Mouse (Mus musculus) kidney, adult 18-20 months (tissue): ENCODE measurements around the gene Zpbp2.

Source experiments
- DNase-seq: peaks from one replicate; pipeline ENCODE4 v3.0.0; 2021

The Zpbp2 gene

GRCm38 (mm10) chr11:98560942-98561341 lies 10.0 kb downstream of the Zpbp2 start:
- no peak for DNase-seq

DNA sequence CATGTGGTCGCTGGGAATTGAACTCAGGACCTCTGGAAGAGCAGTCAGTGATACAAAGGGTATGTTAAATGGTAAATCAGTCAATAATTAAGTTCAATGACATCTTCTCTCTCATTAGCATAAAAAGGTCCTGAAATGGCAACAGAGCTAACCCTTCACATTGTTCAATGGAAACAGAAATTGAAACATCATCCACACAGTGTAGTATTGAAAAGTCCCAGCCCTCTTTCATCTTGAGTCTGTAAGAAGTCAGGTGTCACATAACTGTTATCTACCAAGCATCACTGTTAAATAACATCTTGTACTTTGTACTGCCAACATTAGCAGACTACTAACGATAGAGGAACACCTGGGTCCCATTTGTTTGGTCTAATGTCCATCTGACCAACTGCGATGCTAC lies 12.1 kb downstream of the Zpbp2 start:
- no peak for DNase-seq

DNA sequence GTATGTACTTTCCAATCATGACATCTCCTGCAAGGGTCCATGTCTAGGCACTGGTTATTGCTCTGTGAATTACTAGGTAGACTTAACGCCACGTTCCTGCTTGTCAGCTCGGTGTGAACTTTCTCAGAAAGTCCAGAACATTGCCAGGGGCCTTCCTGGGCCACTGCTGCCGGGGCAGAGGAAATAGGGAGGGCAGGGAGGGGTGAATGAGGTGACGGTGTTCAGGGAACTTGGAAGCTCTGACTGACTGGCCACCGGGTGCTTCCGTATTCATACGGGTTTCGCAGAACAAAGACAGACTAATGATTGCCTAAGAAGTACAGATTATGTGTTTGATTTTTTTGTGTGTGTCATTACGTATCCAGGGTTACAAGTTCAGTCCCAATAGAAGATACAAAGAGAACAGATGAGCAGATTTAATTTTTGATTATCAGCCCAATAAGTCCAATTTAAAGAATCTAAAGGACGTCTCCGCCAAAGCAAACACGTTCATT lies 13.1 kb downstream of the Zpbp2 start:
- no peak for DNase-seq

DNA sequence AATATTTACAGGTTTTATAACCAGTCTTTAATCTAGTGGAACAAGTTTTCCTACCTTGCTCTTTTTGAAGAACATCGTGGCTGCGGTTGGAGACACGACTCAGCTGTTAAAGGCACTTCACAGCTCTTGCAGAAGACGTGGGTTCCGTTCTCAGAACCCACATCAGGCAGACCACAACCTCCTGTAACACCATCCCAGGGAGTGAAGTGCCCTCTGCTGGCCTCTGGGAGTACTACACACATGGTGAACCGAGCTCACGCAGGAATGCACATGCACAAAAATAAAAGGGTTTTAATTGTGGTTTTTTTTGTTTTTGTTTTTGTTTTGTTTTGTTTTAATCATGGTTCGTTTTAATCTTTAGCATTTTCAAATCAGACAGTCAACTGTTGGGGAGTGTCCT lies 17.4 kb downstream of the Zpbp2 start:
- no peak for DNase-seq

DNA sequence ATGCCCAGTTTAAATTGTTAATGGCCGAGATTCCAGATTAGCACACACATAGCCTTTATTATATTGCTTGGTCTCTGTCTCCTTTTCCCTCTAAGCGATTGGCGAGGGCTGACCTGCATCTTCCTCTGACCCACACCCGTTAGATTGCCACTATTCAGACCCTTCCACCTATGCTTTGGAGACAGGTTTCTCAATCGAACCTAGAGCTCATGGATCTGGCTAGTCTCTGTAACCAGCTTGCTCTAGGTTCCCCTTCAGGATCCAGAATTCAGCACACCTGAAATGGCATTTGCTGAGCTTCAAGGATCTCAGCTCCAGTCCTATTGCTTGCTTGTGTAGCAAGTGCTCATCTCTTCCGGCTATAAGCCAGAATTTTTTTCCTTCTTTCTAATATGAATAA lies 18.6 kb downstream of the Zpbp2 start:
- no peak for DNase-seq

- no peak for DNase-seq
These were observed 26.9 kb downstream of the Zpbp2 start for GRCm38 (mm10) chr11:98577776-98578175.

DNA sequence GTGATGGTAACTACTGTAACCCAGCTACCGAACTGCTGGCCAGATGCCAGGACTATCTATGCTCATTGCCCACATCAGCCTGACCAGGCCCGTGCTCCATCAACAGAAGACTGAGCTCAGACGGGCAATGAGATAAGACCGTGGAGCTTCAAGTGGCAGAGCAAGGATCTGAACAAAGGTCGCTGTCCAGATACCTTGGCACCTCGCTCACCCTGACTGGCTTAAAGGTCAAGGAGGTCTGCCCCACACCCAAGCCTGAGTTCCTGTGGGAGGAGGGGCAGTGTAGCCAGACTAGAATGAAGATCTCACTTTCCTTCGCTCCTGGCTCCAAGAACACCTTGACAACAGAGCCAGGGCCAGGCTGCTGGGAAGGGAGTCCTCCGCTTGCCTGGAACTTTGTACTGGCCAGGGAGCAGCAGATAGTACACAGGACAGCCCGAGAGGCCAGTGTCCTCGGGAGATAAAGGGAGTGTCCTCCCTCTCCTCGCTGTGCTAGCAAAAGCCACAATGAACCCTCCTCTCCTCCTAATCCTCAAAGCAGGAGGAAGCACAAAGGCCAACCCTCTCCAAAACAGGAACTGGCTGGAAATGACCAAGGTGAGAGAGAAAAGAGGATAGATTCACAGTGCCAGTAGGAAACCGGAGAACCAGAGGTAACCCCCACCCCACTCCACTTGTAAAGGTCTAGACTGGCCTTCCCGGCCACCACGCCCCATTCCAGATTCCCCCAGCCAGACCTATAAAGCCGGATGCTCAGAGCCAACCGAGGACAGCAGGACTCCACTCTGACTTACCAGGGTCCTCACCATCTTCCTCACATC lies 29.6 kb downstream of the Zpbp2 start:
- no peak for DNase-seq

GRCm38 (mm10) chr11:98581286-98582029 lies 30.6 kb downstream of the Zpbp2 start:
- DNase-seq = no peak

DNA sequence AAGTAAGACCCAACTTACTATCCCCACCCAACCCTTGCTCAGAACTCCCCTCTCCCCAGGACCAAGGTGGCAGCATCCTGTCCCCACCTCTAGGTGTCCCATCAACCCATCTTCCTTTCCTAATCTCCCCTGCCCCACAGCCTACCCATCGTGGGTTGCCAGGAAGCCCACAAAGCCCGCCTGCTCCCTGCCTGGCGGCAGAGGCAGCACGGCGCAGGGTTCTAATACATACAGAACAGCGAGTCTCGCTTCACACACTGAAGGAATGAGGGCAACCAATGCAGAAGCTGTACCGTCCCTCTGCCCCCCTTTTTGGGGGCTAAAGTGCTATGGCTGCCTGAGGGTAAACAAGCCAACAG lies 31.1 kb downstream of the Zpbp2 start:
- no peak for DNase-seq

GRCm38 (mm10) chr11:98582551-98583264 lies 31.8 kb downstream of the Zpbp2 start:
- no peak for DNase-seq

- no peak for DNase-seq
These were observed 32.3 kb downstream of the Zpbp2 start for GRCm38 (mm10) chr11:98583265-98583552.

DNA sequence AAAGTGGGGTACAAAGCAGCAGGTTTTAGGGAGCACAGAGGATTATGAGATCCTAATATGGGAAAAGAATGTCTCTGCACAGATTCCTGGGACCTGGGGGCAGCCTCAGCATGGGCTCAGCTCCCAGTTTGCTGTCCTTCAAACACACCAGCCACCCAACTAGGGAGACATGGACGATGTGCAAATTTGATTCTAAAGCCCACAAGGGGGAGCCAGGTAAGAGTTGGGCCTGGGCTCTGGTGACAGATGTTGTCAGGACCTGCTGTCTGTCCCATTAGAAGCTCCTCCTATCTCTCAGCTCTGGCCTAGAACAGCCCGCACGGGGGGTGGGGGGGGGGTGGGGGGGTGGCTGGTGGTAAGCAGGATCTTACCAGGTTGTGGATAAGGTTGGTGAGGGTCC lies 32.7 kb downstream of the Zpbp2 start:
- no peak for DNase-seq

DNA sequence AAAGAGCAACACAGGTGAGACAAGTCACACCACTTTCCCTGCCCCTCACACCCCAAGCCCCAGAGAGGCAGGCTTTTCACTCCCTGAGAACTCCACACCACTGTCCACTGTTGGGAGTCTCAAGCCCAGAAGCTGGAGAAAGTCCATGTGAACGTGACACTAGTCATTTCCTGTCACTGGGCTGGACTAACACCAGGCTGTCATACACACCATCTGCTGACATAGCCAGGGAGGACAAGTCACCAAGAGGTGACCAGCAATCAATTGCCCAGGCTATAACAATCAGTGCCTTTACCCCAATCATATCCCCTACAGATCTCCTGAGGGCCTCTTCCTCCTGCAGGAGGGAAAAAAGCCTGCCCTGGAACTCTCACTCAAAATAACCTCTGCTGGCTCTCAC lies 33.2 kb downstream of the Zpbp2 start:
- no peak for DNase-seq

DNA sequence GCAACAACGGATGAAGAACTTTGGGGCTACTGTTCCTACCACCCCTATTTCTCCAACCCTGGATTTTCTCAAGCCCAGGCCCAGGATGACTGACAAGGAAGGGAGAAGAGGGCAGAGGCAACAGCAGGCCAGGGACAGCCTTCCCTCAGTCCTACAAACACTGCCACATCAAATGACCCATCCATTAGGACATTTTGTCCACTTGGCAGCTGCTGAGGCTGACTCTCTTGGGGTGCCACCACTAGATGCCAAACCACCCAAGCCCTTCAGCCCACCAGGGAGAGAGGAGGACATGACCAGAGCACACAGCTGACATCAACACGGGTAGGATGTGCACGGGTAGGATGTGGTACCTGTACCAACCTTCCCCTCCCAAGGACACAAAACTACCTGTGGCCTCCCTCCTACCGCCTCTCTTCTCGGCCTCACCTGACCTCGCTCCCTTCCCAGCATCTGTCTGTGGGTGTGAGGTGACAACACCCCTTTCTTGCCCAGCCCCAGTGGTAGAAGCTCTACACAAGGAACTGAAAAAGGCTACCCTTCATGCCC lies 33.8 kb downstream of the Zpbp2 start:
- DNase-seq = no peak

DNA sequence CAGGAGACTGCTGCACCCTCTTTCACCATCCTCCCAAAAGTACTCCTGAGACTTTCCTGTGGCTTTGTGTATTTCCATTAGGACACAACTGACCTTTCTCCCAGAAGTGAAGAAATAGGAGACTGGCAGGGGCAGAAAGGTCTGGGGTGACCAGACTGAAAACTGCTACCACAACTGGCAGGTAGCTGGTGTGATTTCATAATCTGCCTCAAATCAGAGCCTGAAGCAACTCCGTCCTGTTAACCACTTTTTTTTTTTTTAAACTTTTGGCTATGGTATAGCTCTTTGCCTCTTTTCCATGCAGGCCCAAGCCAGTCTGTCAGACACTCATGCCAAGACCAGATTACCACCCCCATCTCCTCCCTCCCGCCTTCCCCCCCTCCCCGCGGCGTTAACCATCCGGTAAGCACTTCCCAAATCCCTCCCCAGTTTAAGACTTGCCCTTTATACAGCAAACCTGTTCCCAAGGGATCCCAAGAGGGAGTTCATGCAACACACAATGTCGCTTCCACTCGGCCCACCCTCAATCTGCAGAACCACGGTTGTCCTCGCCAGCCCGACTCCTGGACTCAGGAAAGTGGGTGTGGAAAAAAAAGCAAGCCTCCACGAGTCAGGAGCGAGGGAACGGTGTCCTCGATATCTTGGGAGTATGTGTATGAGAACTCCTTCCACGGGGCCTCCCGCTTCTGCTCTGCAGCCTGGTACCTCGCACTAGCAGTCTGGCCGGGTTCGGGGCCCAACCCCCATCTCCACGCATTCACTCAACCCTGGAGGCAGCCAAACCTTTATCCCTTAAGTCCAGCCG lies 35.4 kb downstream of the Zpbp2 start:
- no peak for DNase-seq

- peak; percentile 98 for DNase-seq
These were observed 36.1 kb downstream of the Zpbp2 start, which contains the start of gene Ormdl3 for GRCm38 (mm10) chr11:98586892-98587563. Gene Ormdl3 (minus strand): TSS chr11:98587368.

- DNase-seq = peak; percentile 84
These were observed 37.0 kb downstream of the Zpbp2 start for GRCm38 (mm10) chr11:98587684-98588546.

GRCm38 (mm10) chr11:98588833-98589281 lies 38.0 kb downstream of the Zpbp2 start:
- DNase-seq = no peak

DNA sequence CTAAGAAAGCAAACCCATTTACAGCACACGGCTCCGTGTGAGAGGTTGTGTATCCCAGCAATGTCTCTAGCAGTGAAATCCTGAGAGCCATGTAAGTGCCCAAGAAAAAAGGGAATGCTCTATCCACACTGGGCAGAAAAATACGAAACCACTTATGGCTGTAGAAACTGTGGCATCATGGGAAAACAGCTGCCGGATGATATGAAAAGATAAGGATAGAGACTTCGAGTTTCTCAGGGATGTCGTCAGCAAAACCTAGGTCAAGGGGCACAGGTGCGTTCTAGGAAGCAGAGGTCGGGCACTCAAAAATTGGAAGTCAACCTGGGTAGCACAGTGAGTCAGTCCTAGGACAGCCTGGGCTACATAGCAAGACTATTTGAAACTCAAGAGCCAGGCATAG lies 38.4 kb downstream of the Zpbp2 start:
- DNase-seq = no peak

GRCm38 (mm10) chr11:98590548-98591445 lies 39.9 kb downstream of the Zpbp2 start:
- no peak for DNase-seq
